Mouse (Mus musculus) stomach, postnatal 0 days (tissue): ENCODE data around the gene Apol7c. TPM values are rescaled to one million over a fixed set of nuclear protein-coding genes. Genes with fewer than 3 reads are reported as not detected.
"Not testable (repeated sequence)": the region's sequence is repeated elsewhere in the genome, so short reads cannot be mapped to it uniquely, and the experiment has no call there.

Source experiments
- ATAC-seq: fragments of 200-750 bp; cut with Nextera tagmentation; 2 replicates; pipeline ENCODE4 v1.8.0; 2017; ENCODE audit not compliant: low FRiP score, low TSS enrichment
- DNase-seq: peaks from one replicate; pipeline ENCODE4 v3.0.0-alpha.2; 2016; ENCODE audit warnings: low spot score
- H3K27ac ChIP-seq: fragments of 300-500 bp; sonication (generic); replicated peaks from 2 replicates; pipeline ENCODE4 v1.5.1; 2014; ENCODE audit warnings: mild to moderate bottlenecking, control low read depth
- H3K27me3 ChIP-seq: fragments of 300-500 bp; sonication (generic); 2 replicates; pipeline ENCODE4 v1.6.1; 2014; ENCODE audit warnings: low read length; ENCODE audit not compliant: control insufficient read depth, insufficient read depth
- H3K36me3 ChIP-seq: fragments of 300-500 bp; sonication (generic); 2 replicates; pipeline ENCODE4 v1.6.1; 2014; ENCODE audit warnings: low read length, mixed read lengths; ENCODE audit not compliant: control insufficient read depth, insufficient read depth
- H3K4me1 ChIP-seq: fragments of 300-500 bp; sonication (generic); replicated peaks from 2 replicates; pipeline ENCODE4 v1.6.1; 2014; ENCODE audit warnings: antibody characterized with exemption; ENCODE audit not compliant: control insufficient read depth, insufficient read depth
- H3K4me2 ChIP-seq: fragments of 300-500 bp; sonication (generic); replicated peaks from 2 replicates; pipeline ENCODE4 v1.6.1; 2014; ENCODE audit warnings: low read depth, mild to moderate bottlenecking, control low read depth, moderate library complexity
- H3K4me3 ChIP-seq: fragments of 300-500 bp; sonication (generic); 2 replicates; pipeline ENCODE4 v1.5.1; 2014; ENCODE audit warnings: low read depth, low read length, control low read depth
- H3K9ac ChIP-seq: fragments of 300-500 bp; sonication (generic); 2 replicates; pipeline ENCODE4 v1.6.1; 2014; ENCODE audit warnings: mild to moderate bottlenecking, low read length, control low read depth, mixed read lengths
- H3K9me3 ChIP-seq: fragments of 300-500 bp; sonication (generic); 2 replicates; pipeline ENCODE4 v1.6.1; 2016; ENCODE audit warnings: low read length; ENCODE audit not compliant: control insufficient read depth
- CTCF ChIP-seq: IDR thresholded peaks from 2 replicates; pipeline ENCODE4 v1.5.1; 2016; ENCODE audit warnings: antibody characterized with exemption, low read depth, mild to moderate bottlenecking, moderate library complexity
- EP300 ChIP-seq: optimal IDR thresholded peaks from 2 replicates; pipeline ENCODE3; 2016; ENCODE audit warnings: antibody characterized with exemption
- WGBS: fragments of 180-500 bp; shearing (Covaris S2); extraction: QIAGEN DNeasy Blood & Tissue Kit; methylation state at CpG from one replicate; pipeline ENCODE4 v1.1.7; 2014; 5-methylcytosine and 5-hydroxymethylcytosine counted together
- polyA plus RNA-seq: library from polyadenylated mRNA; unstranded; fragments of >200 nt; fragmentation: Nextera tagmentation; extraction: Ambion mirVana; gene quantifications from 2 replicates; pipeline ENCODE4 v1.2.1, GENCODE M21; 2015

Apol7c gene
- polyA plus RNA-seq, 1 experiment from 2014 or later, result 0.34 TPM

GRCm38 (mm10) chr15:77523186-77523843, 9.8 kb downstream of the Apol7c start:
- not testable (repeated sequence) for H3K4me3 ChIP-seq

GRCm38 (mm10) chr15:77520596-77520995, 12.5 kb downstream of the Apol7c start:
- not testable (repeated sequence) for H3K4me3 ChIP-seq, H3K4me2 ChIP-seq, H3K27me3 ChIP-seq, H3K9me3 ChIP-seq, ATAC-seq, DNase-seq, H3K9ac ChIP-seq, H3K36me3 ChIP-seq, H3K4me1 ChIP-seq, H3K27ac ChIP-seq
- WGBS, result 57% methylated on average over 4 of the region's 4 CpGs

More at GRCm38 (mm10) chr15:77523186-77523843, 9.8 kb downstream of the Apol7c start:
- H3K27me3 ChIP-seq, H3K36me3 ChIP-seq, H3K9me3 ChIP-seq, H3K9ac ChIP-seq, H3K27ac ChIP-seq, H3K4me2 ChIP-seq, H3K4me1 ChIP-seq: not testable (repeated sequence)
- peak; percentile 78 for DNase-seq
- peak; percentile 67; the same call in 1 of the 2 replicates for ATAC-seq
- WGBS, result 13% methylated on average over 6 of the region's 6 CpGs
- peak; percentile 77 for TF ChIP-seq CTCF

- H3K9ac ChIP-seq, H3K27me3 ChIP-seq, ATAC-seq, DNase-seq, H3K27ac ChIP-seq, H3K4me1 ChIP-seq, H3K4me2 ChIP-seq, H3K36me3 ChIP-seq, H3K9me3 ChIP-seq, H3K4me3 ChIP-seq: not testable (repeated sequence)
These were observed 25.1 kb downstream of the Apol7c start, which contains the start of gene Apol11a for GRCm38 (mm10) chr15:77507966-77508365. Apol11a (plus strand) TSS chr15:77508271.

DNA sequence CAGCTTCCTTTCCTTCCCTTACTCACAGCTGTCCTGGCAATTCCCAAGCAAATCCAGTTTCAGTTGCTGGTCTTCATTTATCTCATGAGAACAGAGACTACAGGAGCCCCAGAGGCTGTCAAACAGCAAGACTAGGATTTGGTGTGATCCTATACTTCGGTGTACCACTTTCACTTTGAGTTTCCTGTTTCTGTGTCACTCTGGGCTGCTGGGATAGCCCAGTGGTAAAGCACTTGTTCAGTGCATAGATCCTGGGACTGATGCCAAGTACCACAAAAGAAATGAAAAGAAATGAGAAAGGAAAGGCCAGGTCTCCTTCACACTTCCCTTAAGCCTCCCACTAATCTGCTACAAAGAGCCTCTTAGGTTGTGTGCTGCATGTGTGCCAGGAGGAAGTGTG, 38.4 kb downstream of the Apol7c start:
- H3K27me3 ChIP-seq, H3K4me3 ChIP-seq: not testable (repeated sequence)
- WGBS, result 61% methylated on average over 1 of the region's 1 CpGs

GRCm38 (mm10) chr15:77493181-77493580, 39.9 kb downstream of the Apol7c start:
- H3K27ac ChIP-seq, ATAC-seq, H3K9me3 ChIP-seq, H3K4me3 ChIP-seq, DNase-seq, H3K9ac ChIP-seq, H3K4me1 ChIP-seq, H3K4me2 ChIP-seq, H3K36me3 ChIP-seq, H3K27me3 ChIP-seq: not testable (repeated sequence)
- no CpG with 5 or more reads among the region's 1 CpGs for WGBS

More for the DNA sequence above, 38.4 kb downstream of the Apol7c start:
- not testable (repeated sequence) for H3K36me3 ChIP-seq, H3K9ac ChIP-seq, H3K9me3 ChIP-seq, H3K4me2 ChIP-seq, ATAC-seq, H3K27ac ChIP-seq, DNase-seq, H3K4me1 ChIP-seq

GRCm38 (mm10) chr15:77482140-77482794, 50.8 kb downstream of the Apol7c start:
- Histone ChIP-seq H3K9me3 (no peaks in the 10 kb centered on the region), H3K9ac (no peak overlapping the region), H3K4me1 (no peaks in the 10 kb centered on the region), H3K4me3 (no peak overlapping the region), H3K27me3 (no peaks in the 10 kb centered on the region), H3K4me2 (no peak overlapping the region), H3K27ac (no peak overlapping the region), H3K36me3 (no peaks in the 10 kb centered on the region)
- ATAC-seq, result no peak
- no peak for DNase-seq
- 59% methylated on average over 4 of the region's 4 CpGs for WGBS
- TF ChIP-seq CTCF, result no peak
- no peak for TF ChIP-seq EP300

DNA sequence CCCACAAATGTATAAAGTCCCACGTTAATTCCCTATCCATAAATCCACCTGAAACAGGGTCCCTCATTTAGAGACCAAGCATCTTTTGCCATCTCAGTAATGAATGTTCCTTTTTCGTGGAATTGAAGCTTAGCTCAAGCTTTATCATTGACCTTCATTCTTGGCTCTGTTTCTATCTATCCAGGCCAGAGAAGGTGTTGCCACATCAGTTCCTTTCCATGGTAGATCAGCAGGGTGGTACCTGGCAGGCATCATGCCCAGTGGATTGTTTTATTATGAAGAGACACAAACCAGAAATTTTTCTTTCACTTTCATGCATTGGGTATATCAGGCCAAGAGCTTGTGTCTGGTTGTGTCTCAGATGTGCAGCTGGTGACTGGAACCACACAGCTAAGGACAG, 56.4 kb downstream of the Apol7c start, which contains the start of gene Apol10a:
Gene Apol10a, plus strand, starts transcription at position 355 of the 400 bp plus-strand sequence.
- not testable (repeated sequence) for H3K27me3 ChIP-seq, H3K36me3 ChIP-seq, H3K9ac ChIP-seq, H3K4me3 ChIP-seq, H3K4me2 ChIP-seq, H3K9me3 ChIP-seq, DNase-seq, ATAC-seq, H3K27ac ChIP-seq, H3K4me1 ChIP-seq
- WGBS, result 77% methylated on average over 2 of the region's 2 CpGs
